Mouse (Mus musculus) stomach, embryonic 16.5 days (tissue): Measurements from ENCODE around the gene Arrdc2. TPM values are rescaled to one million over a fixed set of nuclear protein-coding genes. Genes with fewer than 3 reads are reported as not detected.

Experiments
- ATAC-seq: fragments of 200-750 bp; cut with Nextera tagmentation; 2 replicates; pipeline ENCODE4 v1.8.0; 2017; ENCODE audit warnings: moderate number of reproducible peaks, moderate TSS enrichment; ENCODE audit not compliant: insufficient read depth, low FRiP score
- H3K27ac ChIP-seq: fragments of 300-500 bp; sonication (generic); 2 replicates; pipeline ENCODE4 v1.5.1; 2014; ENCODE audit warnings: low read length
- H3K27me3 ChIP-seq: fragments of 300-500 bp; sonication (generic); 2 replicates; pipeline ENCODE4 v1.6.1; 2014; ENCODE audit warnings: low read length, control low read depth, mixed read lengths; ENCODE audit not compliant: control insufficient read depth, insufficient read depth
- H3K36me3 ChIP-seq: fragments of 300-500 bp; sonication (generic); 2 replicates; pipeline ENCODE4 v1.6.1; 2014; ENCODE audit warnings: low read length; ENCODE audit not compliant: control insufficient read depth, insufficient read depth
- H3K4me1 ChIP-seq: fragments of 300-500 bp; sonication (generic); 2 replicates; pipeline ENCODE4 v1.6.1; 2014; ENCODE audit warnings: low read length, control low read depth, mixed read lengths; ENCODE audit not compliant: control insufficient read depth, insufficient read depth
- H3K4me2 ChIP-seq: fragments of 300-500 bp; sonication (generic); 2 replicates; pipeline ENCODE4 v1.6.1; 2014; ENCODE audit warnings: low read depth, low read length, mixed read lengths
- H3K4me3 ChIP-seq: fragments of 300-500 bp; sonication (generic); replicated peaks from 2 replicates; pipeline ENCODE4 v1.5.1; 2014; ENCODE audit warnings: mild to moderate bottlenecking, low read length
- H3K9ac ChIP-seq: fragments of 300-500 bp; sonication (generic); 2 replicates; pipeline ENCODE4 v1.6.1; 2014; ENCODE audit warnings: low read length
- H3K9me3 ChIP-seq: fragments of 300-500 bp; sonication (generic); replicated peaks from 2 replicates; pipeline ENCODE4 v1.6.1; 2016; ENCODE audit warnings: low read length, control low read depth; ENCODE audit not compliant: control insufficient read depth
- WGBS: fragments of 180-500 bp; shearing (Covaris S2); extraction: QIAGEN DNeasy Blood & Tissue Kit; methylation state at CpG from one replicate; pipeline ENCODE4 v1.1.7; 2014; 5-methylcytosine and 5-hydroxymethylcytosine counted together
- polyA plus RNA-seq: library from polyadenylated mRNA; unstranded; fragments of >200 nt; fragmentation: Nextera tagmentation; extraction: Ambion mirVana; gene quantifications from 2 replicates; pipeline ENCODE4 v1.2.1, GENCODE M21; 2015

Gene Arrdc2
- polyA plus RNA-seq, 1 experiment from 2014 or later, result 7.1 TPM

- ATAC-seq, result no peak
- Histone ChIP-seq H3K4me2 (no peak overlapping the region), H3K4me1 (peaks cover 20% of the 10 kb centered on the region), H3K4me3 (no peak overlapping the region), H3K27me3 (no peaks in the 10 kb centered on the region), H3K36me3 (no peaks in the 10 kb centered on the region), H3K27ac (no peak overlapping the region), H3K9ac (peak overlapping the region; percentile 49), H3K9me3 (no peaks in the 10 kb centered on the region)
- under 1% methylated on average over 6 of the region's 6 CpGs for WGBS
Measured at GRCm38 (mm10) chr8:70844523-70844922, 5.0 kb upstream of the Arrdc2 start.

GRCm38 (mm10) chr8:70843941-70844340, 4.4 kb upstream of the Arrdc2 start:
- H3K9me3 ChIP-seq, result no peaks in the 10 kb centered on the region
- H3K27me3 ChIP-seq, result no peaks in the 10 kb centered on the region
- no peak overlapping the region for H3K4me3 ChIP-seq
- H3K4me1 ChIP-seq, result peaks cover 22% of the 10 kb centered on the region
- 84% methylated on average over 8 of the region's 8 CpGs for WGBS
- no peak overlapping the region for H3K27ac ChIP-seq
- H3K9ac ChIP-seq, result no peak overlapping the region
- ATAC-seq, result no peak
- no peaks in the 10 kb centered on the region for H3K36me3 ChIP-seq
- no peak overlapping the region for H3K4me2 ChIP-seq

GRCm38 (mm10) chr8:70843214-70843773, 3.8 kb upstream of the Arrdc2 start:
- no peak for ATAC-seq
- H3K4me3 ChIP-seq, result no peak overlapping the region
- no peaks in the 10 kb centered on the region for H3K36me3 ChIP-seq
- no peak overlapping the region for H3K27ac ChIP-seq
- H3K9ac ChIP-seq, result no peak overlapping the region; the same call in 1 of the 2 replicates
- no peaks in the 10 kb centered on the region for H3K9me3 ChIP-seq
- no peak overlapping the region for H3K4me2 ChIP-seq
- H3K27me3 ChIP-seq, result no peaks in the 10 kb centered on the region
- peaks cover 28% of the 10 kb centered on the region for H3K4me1 ChIP-seq
- 78% methylated on average over 5 of the region's 5 CpGs for WGBS

- no peak for ATAC-seq
- Histone ChIP-seq H3K36me3 (no peaks in the 10 kb centered on the region), H3K4me3 (no peak overlapping the region), H3K27me3 (no peaks in the 10 kb centered on the region), H3K4me1 (peaks cover 29% of the 10 kb centered on the region), H3K4me2 (no peak overlapping the region), H3K9me3 (no peaks in the 10 kb centered on the region), H3K27ac (no peak overlapping the region), H3K9ac (no peak overlapping the region)
- WGBS, result 73% methylated on average over 25 of the region's 25 CpGs
Measured at GRCm38 (mm10) chr8:70842484-70842883, 3.0 kb upstream of the Arrdc2 start.

GRCm38 (mm10) chr8:70841147-70842072, 1.9 kb upstream of the Arrdc2 start:
- no peak for ATAC-seq
- WGBS, result 25% methylated on average over 22 of the region's 22 CpGs
- peak overlapping the region; percentile 95 for H3K27ac ChIP-seq

GRCm38 (mm10) chr8:70840590-70840989, 1.1 kb upstream of the Arrdc2 start:
- H3K4me3 ChIP-seq, result no peak overlapping the region
- peak overlapping the region; percentile 65; the same call in 1 of the 2 replicates for H3K9ac ChIP-seq
- H3K4me2 ChIP-seq, result no peak overlapping the region
- 39% methylated on average over 10 of the region's 10 CpGs for WGBS
- no peaks in the 10 kb centered on the region for H3K27me3 ChIP-seq
- H3K36me3 ChIP-seq, result 0 out of 2 replicates have a peak, but pooled peaks cover 4% of the 10 kb centered on the region
- no peak for ATAC-seq
- no peaks in the 10 kb centered on the region for H3K9me3 ChIP-seq
- peaks cover 29% of the 10 kb centered on the region for H3K4me1 ChIP-seq
- H3K27ac ChIP-seq, result peak overlapping the region; percentile 95

More at GRCm38 (mm10) chr8:70841147-70842072, 1.9 kb upstream of the Arrdc2 start:
- Histone ChIP-seq H3K9me3 (no peaks in the 10 kb centered on the region), H3K4me3 (no peak overlapping the region), H3K27me3 (no peaks in the 10 kb centered on the region), H3K4me2 (peak overlapping the region; percentile 40), H3K4me1 (peaks cover 29% of the 10 kb centered on the region), H3K36me3 (no peaks in the 10 kb centered on the region), H3K9ac (peak overlapping the region; percentile 65)

- peak overlapping the region; percentile 66 for H3K4me2 ChIP-seq
- no peaks in the 10 kb centered on the region for H3K27me3 ChIP-seq
- no peaks in the 10 kb centered on the region for H3K9me3 ChIP-seq
- peaks cover 25% of the 10 kb centered on the region for H3K4me1 ChIP-seq
- H3K9ac ChIP-seq, result peak overlapping the region; percentile 82
- peak overlapping the region; percentile 95 for H3K27ac ChIP-seq
- peak overlapping the region; percentile 66 for H3K4me3 ChIP-seq
- peak; percentile 20 for ATAC-seq
- 0 out of 2 replicates have a peak, but pooled peaks cover 4% of the 10 kb centered on the region for H3K36me3 ChIP-seq
- 1% methylated on average over 66 of the region's 66 CpGs for WGBS
Measured at GRCm38 (mm10) chr8:70838654-70839407, 689 bp downstream of the Arrdc2 start.

- Histone ChIP-seq H3K4me3 (no peak overlapping the region), H3K36me3 (0 out of 2 replicates have a peak, but pooled peaks cover 4% of the 10 kb centered on the region), H3K27ac (no peak overlapping the region), H3K4me1 (peaks cover 28% of the 10 kb centered on the region), H3K9ac (0 out of 2 replicates have a peak overlapping the region, but pooled peaks have one; percentile 19), H3K4me2 (no peak overlapping the region), H3K9me3 (no peaks in the 10 kb centered on the region), H3K27me3 (no peaks in the 10 kb centered on the region)
- ATAC-seq, result no peak
- 89% methylated on average over 12 of the region's 12 CpGs for WGBS
Measured at GRCm38 (mm10) chr8:70836666-70837065, 2.9 kb downstream of the Arrdc2 start.
